Mouse (Mus musculus): ENCODE measurements at regions not wholly inside any gene's neighbourhood (a gene's known extent, or its start where the extent isn't known, plus 50 kb on each side); places are given as distances from the start of the nearest gene placed in this dataset.

GRCm38 (mm10) chr10:53852091-53852490, 101.2 kb upstream of the Fam184a start:
- ATAC-seq (replicated peaks; ENCODE audit: low read depth, poor library complexity, severe bottlenecking): no peak

- ATAC-seq (replicated peaks; ENCODE audit: low read depth, poor library complexity, severe bottlenecking): peak; percentile 71
Observed at GRCm38 (mm10) chr10:53850568-53850967, 99.6 kb upstream of the Fam184a start.

DNA sequence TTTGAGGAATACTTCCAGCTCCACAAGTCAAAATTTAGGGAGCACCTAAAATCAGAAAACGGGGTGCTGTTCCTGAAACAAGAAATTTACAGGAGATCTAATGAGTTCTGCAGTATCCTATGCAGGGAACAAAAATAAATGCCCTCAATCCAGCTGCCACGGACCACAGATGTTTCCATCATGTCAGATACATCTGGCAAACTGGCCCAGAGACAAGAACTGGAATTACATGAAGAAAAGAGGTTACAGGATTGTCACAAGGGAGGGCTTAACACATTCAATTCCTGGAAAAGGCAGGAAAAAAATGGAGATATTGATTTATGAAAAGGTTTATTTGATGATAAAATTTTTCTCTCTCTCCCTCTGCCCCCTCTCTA, 62.3 kb upstream of the Fam184a start:
- ATAC-seq (replicated peaks; ENCODE audit: low read depth, poor library complexity, severe bottlenecking): no peak

GRCm38 (mm10) chr10:53812597-53813243, 61.8 kb upstream of the Fam184a start:
- ATAC-seq (replicated peaks; ENCODE audit: low read depth, poor library complexity, severe bottlenecking): peak; percentile 93

GRCm38 (mm10) chr10:53811904-53812596, 61.1 kb upstream of the Fam184a start:
- no peak for ATAC-seq (replicated peaks; ENCODE audit: low read depth, poor library complexity, severe bottlenecking)

DNA sequence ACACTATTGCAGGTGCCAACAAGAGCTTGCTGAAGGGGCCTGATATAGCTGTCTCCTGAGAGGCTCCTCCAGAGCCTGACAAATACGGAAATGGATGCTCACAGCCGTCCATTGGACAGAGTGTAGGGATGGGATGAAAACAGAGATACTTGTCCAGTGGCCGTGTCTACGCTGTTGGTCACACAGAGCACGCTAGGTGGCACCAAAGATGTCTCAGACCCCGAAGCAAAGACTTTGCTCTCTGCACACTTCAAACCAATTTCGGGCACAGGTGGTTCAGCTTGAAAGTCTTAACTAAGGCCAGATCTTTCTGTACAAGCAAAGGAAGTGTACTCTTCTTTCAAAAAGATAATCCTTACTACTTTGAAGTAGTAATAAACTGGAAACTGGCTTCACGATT, 55.8 kb upstream of the Fam184a start:
- peak; percentile 76 for ATAC-seq (replicated peaks; ENCODE audit: low read depth, poor library complexity, severe bottlenecking)

DNA sequence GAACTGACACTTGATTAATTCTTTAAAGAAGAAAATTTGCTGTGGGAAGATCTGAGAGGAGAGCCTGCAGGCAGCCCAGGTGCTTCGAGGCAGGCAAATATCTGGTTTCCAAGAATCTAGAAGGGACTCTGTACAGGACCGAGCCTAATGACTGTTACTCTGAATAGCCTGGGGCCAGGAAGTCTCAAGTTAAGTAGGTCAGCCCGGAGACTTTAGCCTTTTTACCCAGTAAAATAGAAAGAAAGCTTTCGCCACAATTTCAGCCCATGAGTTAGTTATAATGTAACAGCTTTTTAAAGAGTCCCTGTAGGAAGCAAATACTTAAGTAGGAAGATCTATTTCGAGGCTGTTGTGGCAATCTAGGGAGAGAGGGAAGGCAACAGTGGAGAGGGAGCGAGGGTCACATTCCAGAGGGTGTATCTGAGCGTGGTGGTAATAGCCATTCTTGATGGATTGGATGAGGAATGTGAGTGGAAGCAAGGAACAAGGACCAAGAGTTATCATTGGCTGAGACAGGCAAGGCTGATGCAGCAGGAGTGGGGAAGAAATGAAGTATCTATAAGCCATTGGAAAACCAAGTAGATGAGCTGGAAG, 50.2 kb upstream of the Fam184a start:
- ATAC-seq (replicated peaks; ENCODE audit: low read depth, poor library complexity, severe bottlenecking): no peak

All from common myeloid progenitor, adult 5-6 weeks (primary cell).